Mouse (Mus musculus) brain, adult 2 months (tissue): ENCODE data around the gene Hbs1l.
A peak's percentile ranks its signal among the peaks of the same experiment; 100 is the strongest.

Experiments used
- DNase-seq: peaks from one replicate; pipeline ENCODE4 v3.0.0; 2011; ENCODE audit warnings: low read depth, low spot score

The Hbs1l gene

DNA sequence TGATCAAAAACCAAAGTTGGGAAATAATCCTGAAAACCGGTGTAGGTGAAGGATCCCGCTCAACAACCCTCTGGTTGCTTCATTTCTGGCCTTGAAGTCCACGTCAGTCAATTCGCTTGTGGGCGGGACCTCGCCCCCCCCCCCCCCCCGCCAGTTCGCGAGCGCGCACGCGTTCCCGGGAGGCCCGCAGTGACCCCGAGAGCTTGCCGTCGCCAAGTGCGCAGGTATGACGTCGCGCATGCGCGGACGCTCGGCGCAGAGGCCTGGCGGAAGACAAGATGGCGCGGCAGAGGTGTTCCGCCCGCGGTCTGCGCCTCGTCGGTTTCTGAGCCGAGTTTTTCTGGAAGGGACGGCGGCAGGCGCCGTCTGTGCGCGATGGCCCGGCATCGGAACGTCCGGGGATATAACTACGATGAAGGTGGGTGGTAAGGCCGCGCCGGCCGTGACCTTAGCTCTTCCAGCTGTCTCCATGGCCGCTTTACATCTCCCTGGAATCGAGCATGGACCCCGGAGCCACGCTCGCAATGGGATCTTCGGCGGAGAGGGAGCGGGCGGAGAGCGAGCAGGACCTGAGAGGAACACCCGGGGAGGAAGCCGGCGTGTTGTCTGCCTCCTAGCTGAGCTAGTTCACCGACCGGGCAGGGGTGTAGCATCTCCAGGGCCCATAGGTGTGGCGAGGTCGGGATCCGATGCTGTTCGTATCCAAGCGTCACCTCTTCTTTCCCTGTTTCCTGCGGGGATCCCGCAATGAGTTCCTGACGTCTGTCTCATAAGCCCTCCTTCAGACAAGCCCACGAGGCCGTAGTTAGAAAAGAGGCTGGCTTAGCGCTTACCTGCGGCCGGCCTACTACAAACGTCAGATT lies at the start of gene Hbs1l:
TSS of gene Hbs1l (plus strand) at position 221 of the 863 bp plus-strand sequence.
- peak; percentile 98 for DNase-seq

DNA sequence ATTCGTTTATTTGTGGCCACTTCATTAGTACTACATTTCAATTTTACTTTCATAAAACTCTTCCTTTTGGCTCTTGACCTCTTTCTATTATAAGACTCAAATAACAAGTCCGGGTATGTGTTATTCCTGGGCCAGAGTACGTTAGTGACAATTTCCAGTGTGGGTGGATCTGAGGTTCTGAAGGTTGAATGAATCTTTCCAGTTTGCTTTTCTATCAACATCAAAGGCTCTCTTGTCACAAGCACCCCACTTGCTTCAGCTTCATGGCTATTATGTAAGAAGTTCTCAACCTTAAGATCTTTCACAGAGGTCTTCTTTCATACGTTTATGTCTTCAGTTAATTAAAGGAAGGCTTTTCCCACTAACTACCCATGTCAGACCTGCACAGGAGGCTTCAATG lies 47.2 kb upstream of the Hbs1l start:
- no peak for DNase-seq

DNA sequence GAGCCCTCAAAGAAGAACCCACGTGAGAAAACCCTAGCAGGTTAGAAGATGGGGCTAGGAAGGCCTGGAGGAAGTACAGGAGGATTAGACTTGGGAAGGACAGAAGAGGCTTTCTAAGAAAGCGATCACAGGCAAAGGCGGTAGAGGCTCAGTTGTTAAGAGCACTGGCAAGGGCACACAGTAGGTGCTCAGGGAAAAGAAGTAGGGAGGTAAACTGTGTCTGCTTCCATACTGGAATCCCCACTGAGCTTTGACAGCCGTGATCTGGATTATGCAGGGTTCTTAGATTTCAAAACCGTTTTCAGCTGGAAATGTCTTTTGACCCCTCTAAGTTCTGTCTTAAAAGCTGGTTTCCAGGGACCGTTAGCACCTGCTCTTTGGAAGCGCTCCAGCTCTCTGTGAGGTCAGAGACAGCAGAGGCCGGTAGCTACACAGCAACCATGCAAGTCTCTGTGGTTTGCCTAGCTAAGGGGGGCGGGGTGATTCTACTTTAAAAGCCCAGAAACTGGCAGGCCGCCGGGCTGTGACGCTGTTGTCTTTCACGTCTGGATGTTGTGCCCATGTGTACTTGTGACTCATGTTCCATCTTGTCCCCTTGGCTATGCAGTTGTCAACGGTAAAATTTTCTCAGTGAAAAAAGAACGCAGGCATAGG lies 43.8 kb upstream of the Hbs1l start:
- DNase-seq: peak; percentile 46

- no peak for DNase-seq
Measured at GRCm38 (mm10) chr10:21252800-21253199, 43.0 kb upstream of the Hbs1l start.

DNA sequence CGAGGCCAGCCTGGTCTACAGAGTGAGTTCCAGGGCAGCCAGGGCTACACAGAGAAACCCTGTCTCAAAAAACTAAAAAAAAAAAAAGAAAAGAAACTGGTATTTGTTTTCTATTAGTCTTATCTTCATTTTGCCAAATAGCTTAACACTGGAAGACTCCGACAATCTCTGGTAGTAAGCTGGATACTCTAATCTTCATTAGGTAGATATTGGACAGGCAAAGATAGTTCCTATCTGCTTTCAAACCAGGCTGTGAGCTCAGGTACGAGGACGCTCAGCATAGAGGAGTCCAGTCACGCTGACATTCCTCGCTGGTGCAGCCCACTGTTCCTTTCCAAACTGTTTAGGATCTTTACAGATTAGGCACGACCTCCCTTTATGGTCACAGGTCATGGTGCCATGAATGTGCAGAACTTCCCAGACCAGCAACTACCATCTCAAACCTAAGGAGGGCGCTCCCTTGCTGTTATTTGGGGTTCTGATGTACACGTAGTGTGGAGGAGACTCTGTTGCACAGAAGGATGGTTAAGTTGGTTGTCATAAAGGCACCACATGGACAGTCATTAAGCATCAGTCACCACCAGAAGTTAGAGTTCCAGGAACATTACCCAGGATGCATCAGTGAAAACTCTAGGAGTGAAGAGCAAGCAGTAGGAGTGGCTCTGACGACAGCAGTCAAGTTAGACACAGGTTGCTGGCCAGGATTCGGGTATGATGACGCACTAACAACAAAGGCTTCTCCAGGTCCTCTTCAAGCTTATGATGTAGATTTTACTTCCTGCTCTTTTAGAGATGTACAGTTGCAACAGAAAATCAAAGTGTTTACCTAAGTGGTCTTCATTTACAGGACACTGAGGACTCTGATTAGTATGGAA lies 41.3 kb upstream of the Hbs1l start:
- no peak for DNase-seq

GRCm38 (mm10) chr10:21257244-21257643 lies 38.5 kb upstream of the Hbs1l start:
- peak; percentile 8 for DNase-seq

- DNase-seq: no peak
Measured at GRCm38 (mm10) chr10:21259649-21260048, 36.1 kb upstream of the Hbs1l start.

DNA sequence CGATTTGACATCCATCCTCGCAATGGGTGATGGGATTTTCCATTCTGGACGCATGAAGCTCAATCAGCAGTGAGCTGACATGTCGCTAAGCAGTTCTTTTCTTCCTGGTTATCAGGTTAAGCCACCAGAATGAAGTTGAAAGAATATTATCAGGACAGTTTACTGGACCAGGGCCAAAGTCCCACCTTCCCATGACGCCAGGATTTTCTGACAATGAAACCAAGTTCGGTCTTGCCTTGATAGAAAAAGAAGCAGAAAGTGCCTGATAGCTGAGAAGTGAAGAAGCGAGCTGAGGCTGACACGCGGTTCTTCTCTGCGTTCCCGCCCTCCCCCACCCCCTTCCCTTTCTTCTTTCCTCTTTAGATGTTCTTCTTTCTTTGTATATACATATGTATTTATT lies 30.6 kb upstream of the Hbs1l start:
- no peak for DNase-seq

GRCm38 (mm10) chr10:21267452-21267851 lies 28.3 kb upstream of the Hbs1l start:
- DNase-seq: no peak

- DNase-seq: peak; percentile 17
Measured at GRCm38 (mm10) chr10:21268786-21269410, 26.9 kb upstream of the Hbs1l start.

DNA sequence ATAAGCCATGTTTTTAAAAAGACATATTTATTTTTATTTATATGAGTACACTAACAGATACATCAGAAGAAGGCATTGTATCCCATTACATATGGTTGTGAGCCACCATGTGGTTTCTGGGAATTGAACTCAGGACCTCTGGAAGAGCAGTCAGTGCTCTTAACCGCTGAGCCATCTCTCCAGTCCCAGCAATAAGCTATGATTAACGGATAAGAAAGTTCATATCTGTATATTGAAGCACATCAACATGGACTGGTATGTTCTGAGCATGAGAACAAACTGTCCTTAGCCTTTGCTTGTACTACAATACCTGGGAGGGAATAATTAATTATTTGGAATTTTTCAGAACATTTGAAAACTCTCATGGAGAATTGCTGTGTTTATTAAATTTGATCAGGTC lies 25.9 kb upstream of the Hbs1l start:
- DNase-seq: no peak

GRCm38 (mm10) chr10:21270905-21271304 lies 24.9 kb upstream of the Hbs1l start:
- no peak for DNase-seq

DNA sequence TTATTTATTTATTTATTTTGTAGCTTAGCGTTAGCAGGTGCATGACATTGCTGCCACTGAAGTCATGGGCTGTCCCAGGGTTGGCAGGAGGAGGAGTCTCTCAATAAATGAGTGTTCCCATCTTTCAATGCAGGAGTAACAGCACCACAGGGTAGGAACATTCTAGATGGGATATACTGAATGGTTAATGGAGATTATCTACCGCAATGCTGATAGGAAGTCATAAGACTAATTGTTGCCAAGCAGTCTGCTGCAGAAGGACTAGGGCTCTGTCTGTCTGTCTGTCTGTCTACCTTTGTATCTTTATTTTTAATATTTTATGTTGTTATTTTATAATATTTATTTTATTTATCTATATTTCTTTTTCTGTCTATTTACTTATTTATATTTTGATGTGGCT lies 24.5 kb upstream of the Hbs1l start:
- no peak for DNase-seq

DNA sequence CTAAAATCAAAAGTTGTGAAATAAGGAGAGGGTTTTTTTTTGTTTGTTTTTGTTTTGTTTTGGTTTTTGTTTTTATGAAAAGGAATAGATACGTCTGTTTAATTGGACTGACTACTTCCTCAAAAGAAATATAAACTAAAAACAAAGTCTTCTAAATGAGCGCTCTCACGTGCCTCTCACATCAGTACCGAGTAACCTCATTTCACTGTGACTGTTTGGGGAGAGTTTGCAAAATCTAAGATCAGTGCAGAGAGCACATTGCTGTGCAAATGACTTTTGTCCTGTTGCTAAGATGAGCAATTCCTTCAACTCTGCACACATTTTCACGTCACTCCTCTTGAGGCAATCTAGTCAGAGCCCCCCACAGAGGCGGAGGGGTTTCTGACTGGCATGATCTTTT lies 24.0 kb upstream of the Hbs1l start:
- DNase-seq: no peak

GRCm38 (mm10) chr10:21287243-21288127 lies 8.3 kb upstream of the Hbs1l start:
- peak; percentile 34 for DNase-seq

DNA sequence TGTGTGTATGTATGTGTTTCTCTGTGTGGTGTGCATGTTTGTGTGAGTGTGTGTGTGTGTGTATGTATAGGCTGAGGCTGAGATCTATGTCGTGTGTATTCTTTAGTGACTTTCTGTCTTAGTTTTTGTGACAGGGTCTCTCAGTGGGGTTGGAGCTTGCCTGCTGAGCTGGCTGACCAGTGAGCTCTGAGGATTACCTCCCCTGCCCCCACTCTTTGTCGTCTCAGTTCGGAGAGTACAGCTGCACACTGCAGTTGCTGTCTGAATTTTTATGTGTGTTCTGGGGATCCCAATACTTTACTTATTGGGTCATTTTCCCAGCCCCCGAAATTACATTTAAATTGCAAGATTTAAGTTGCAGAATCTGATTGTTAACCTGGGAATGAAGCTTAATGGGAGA lies 4.6 kb upstream of the Hbs1l start:
- no peak for DNase-seq

GRCm38 (mm10) chr10:21294217-21294616 lies 1.6 kb upstream of the Hbs1l start:
- DNase-seq: no peak

GRCm38 (mm10) chr10:21295397-21295758 lies 401 bp upstream of the Hbs1l start:
- no peak for DNase-seq

GRCm38 (mm10) chr10:21298972-21299371 lies 3.2 kb downstream of the Hbs1l start:
- DNase-seq: no peak

DNA sequence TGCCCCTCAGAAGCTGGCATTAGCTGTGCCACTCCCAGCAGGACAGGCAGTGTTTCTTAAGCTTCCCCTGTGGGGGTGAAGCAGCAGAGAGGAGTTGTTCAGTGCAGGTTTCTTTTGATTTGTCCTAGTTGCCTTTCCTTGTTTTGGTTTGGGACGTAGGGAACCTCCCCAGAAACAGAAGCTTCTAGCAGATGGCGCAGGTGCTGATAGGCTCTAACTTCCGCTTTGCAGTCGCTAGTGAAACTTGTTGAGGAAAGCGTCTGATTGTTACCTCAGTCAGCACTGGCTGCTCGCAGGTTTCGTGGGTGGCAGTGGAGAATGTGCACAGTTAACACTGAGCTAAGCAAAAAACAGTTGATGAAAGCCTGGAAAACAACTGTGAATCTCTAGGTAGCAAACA lies 6.0 kb downstream of the Hbs1l start:
- peak; percentile 57 for DNase-seq
